Mouse (Mus musculus): ENCODE data around the gene Phox2b.

Phox2b gene

GRCm38 (mm10) chr5:67098733-67099323 is at the start of gene Phox2b:
Gene Phox2b, minus strand, starts transcription at chr5:67099301.
- no peak for DNase-seq

GRCm38 (mm10) chr5:67142622-67143021 is 43.5 kb upstream of the Phox2b start:
- no peak for DNase-seq

- no peak for DNase-seq
Observed at GRCm38 (mm10) chr5:67139052-67140015, 40.2 kb upstream of the Phox2b start.

GRCm38 (mm10) chr5:67138643-67139042 is 39.5 kb upstream of the Phox2b start:
- DNase-seq, result no peak

GRCm38 (mm10) chr5:67134698-67135097 is 35.6 kb upstream of the Phox2b start:
- no peak for DNase-seq

GRCm38 (mm10) chr5:67131671-67132070 is 32.6 kb upstream of the Phox2b start:
- DNase-seq, result no peak

GRCm38 (mm10) chr5:67106261-67106660 is 7.2 kb upstream of the Phox2b start:
- no peak for DNase-seq

GRCm38 (mm10) chr5:67103016-67103415 is 3.9 kb upstream of the Phox2b start:
- DNase-seq, result no peak

- no peak for DNase-seq
Observed at GRCm38 (mm10) chr5:67101793-67102600, 2.9 kb upstream of the Phox2b start.

GRCm38 (mm10) chr5:67101395-67101760 is 2.3 kb upstream of the Phox2b start:
- no peak for DNase-seq

- DNase-seq, result no peak
Observed at GRCm38 (mm10) chr5:67100564-67101394, 1.7 kb upstream of the Phox2b start.

- no peak for DNase-seq
Observed at GRCm38 (mm10) chr5:67099393-67100271, 531 bp upstream of the Phox2b start.

- DNase-seq, result no peak
Observed at GRCm38 (mm10) chr5:67098051-67098732, 909 bp downstream of the Phox2b start.

GRCm38 (mm10) chr5:67097106-67098050 is 1.7 kb downstream of the Phox2b start:
- no peak for DNase-seq

- DNase-seq, result no peak
Observed at GRCm38 (mm10) chr5:67096378-67096771, 2.7 kb downstream of the Phox2b start.

GRCm38 (mm10) chr5:67095651-67096377 is 3.3 kb downstream of the Phox2b start:
- no peak for DNase-seq

GRCm38 (mm10) chr5:67095153-67095552 is 3.9 kb downstream of the Phox2b start:
- no peak for DNase-seq

GRCm38 (mm10) chr5:67093991-67094390 is 5.1 kb downstream of the Phox2b start:
- no peak for DNase-seq

GRCm38 (mm10) chr5:67091766-67092165 is 7.3 kb downstream of the Phox2b start:
- no peak for DNase-seq

All from kidney, adult 11 months (tissue).